Mouse (Mus musculus): ENCODE data around the gene Ccdc155. TPM values are rescaled to one million over a fixed set of nuclear protein-coding genes. Genes with fewer than 3 reads are reported as not detected.

The Ccdc155 gene
- total and polyA plus RNA-seq, 3 experiments, result 0.12 TPM; not detected in 2

DNA sequence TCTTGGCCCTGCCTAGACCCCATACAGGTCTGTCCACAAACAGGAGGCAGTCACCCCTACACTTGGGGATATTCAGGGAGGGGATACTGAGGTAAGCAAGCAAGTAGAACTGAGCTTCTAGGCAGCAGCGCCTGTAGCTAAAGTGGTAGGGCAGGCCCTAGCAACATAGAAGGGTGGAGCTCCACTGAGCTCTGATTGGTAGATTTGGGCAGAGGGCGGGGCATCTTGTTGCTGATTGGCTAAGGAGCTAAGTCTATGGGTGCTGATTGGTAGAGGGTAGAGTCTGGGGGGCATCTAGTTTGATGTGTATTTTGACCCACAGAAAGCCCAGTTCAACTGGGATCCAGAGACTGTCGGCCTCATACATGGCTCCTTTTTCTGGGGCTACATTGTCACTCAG is 35.2 kb downstream of the Ccdc155 start:
- peaks cover 5% of the 10 kb centered on the region for H3K27me3 ChIP-seq (ENCODE audit: control insufficient read depth, insufficient read depth, low read length)
- no peak overlapping the region for H3K27ac ChIP-seq
- intact Hi-C loops (cut with DNase I), result no loop called here
- no peaks in the 10 kb centered on the region for H3K36me3 ChIP-seq (ENCODE audit: control insufficient read depth, insufficient read depth, low read length)
- no peak overlapping the region for H3K9ac ChIP-seq (ENCODE audit: low read depth, low read length)
- TF ChIP-seq POLR2A (IDR thresholded peaks at IDR 0.05; ENCODE audit: insufficient read depth, low read depth, low read length) (no peak), EP300 (IDR thresholded peaks at IDR 0.05; ENCODE audit: insufficient read depth, low read depth, low read length) (no peak), CTCF (IDR thresholded peaks at IDR 0.05) (no peak)
- H3K4me3 ChIP-seq, result no peak overlapping the region
- WGBS, result 90% methylated on average over 3 of the region's 3 CpGs
- no peaks in the 10 kb centered on the region; the same call in 1 of the 2 replicates for H3K4me1 ChIP-seq (ENCODE audit: control insufficient read depth, insufficient read depth, low read length)
- DNase-seq, result no peak
- H3K79me2 ChIP-seq (replicated peaks; ENCODE audit: control insufficient read depth, insufficient read depth, low read length), result no peaks in the 10 kb centered on the region

DNA sequence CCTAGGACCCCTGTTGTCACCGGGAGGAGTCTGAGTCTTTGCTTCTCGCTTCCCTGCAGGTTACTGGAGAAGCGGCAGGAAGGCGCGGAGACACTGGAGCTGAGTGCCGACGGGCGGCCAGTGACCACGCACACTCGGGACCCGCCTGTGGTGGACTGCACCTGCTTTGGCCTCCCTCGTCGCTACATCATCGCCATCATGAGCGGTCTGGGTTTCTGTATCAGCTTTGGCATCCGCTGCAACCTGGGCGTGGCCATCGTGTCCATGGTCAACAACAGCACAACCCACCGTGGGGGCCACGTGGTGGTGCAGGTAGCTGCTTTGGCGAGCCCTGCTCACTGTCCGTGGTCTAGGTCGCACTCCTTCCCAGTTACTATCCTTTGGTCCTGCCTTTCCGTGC is 36.0 kb downstream of the Ccdc155 start:
- peaks cover 8% of the 10 kb centered on the region for H3K27me3 ChIP-seq (ENCODE audit: control insufficient read depth, insufficient read depth, low read length)
- H3K36me3 ChIP-seq (ENCODE audit: control insufficient read depth, insufficient read depth, low read length), result no peaks in the 10 kb centered on the region
- H3K79me2 ChIP-seq (replicated peaks; ENCODE audit: control insufficient read depth, insufficient read depth, low read length), result no peaks in the 10 kb centered on the region
- H3K9ac ChIP-seq (ENCODE audit: low read depth, low read length), result no peak overlapping the region
- intact Hi-C loops (cut with DNase I), result no loop called here
- WGBS, result 11% methylated on average over 24 of the region's 24 CpGs
- TF ChIP-seq EP300 (IDR thresholded peaks at IDR 0.05; ENCODE audit: insufficient read depth, low read depth, low read length) (no peak), CTCF (IDR thresholded peaks at IDR 0.05) (no peak), POLR2A (IDR thresholded peaks at IDR 0.05; ENCODE audit: insufficient read depth, low read depth, low read length) (no peak)
- no peak overlapping the region for H3K27ac ChIP-seq
- H3K4me3 ChIP-seq, result no peak overlapping the region
- DNase-seq, result no peak
- H3K4me1 ChIP-seq (ENCODE audit: control insufficient read depth, insufficient read depth, low read length), result no peaks in the 10 kb centered on the region; the same call in 1 of the 2 replicates

GRCm38 (mm10) chr7:45167761-45168445 is 36.8 kb downstream of the Ccdc155 start:
- intact Hi-C loops (cut with DNase I), result no loop called here
- no peak for DNase-seq
- Histone ChIP-seq H3K9ac (ENCODE audit: low read depth, low read length) (no peak overlapping the region), H3K4me3 (no peak overlapping the region), H3K36me3 (ENCODE audit: control insufficient read depth, insufficient read depth, low read length) (no peaks in the 10 kb centered on the region), H3K27me3 (ENCODE audit: control insufficient read depth, insufficient read depth, low read length) (peaks cover 8% of the 10 kb centered on the region), H3K4me1 (ENCODE audit: control insufficient read depth, insufficient read depth, low read length) (no peaks in the 10 kb centered on the region; the same call in 1 of the 2 replicates), H3K79me2 (replicated peaks; ENCODE audit: control insufficient read depth, insufficient read depth, low read length) (no peaks in the 10 kb centered on the region), H3K27ac (no peak overlapping the region)
- WGBS, result 13% methylated on average over 19 of the region's 19 CpGs
- TF ChIP-seq POLR2A (IDR thresholded peaks at IDR 0.05; ENCODE audit: insufficient read depth, low read depth, low read length), result no peak
- TF ChIP-seq EP300 (IDR thresholded peaks at IDR 0.05; ENCODE audit: insufficient read depth, low read depth, low read length), result no peak
- TF ChIP-seq CTCF (IDR thresholded peaks at IDR 0.05), result no peak

GRCm38 (mm10) chr7:45166950-45167401 is 37.7 kb downstream of the Ccdc155 start:
- Histone ChIP-seq H3K27me3 (ENCODE audit: control insufficient read depth, insufficient read depth, low read length) (peaks cover 8% of the 10 kb centered on the region), H3K4me1 (ENCODE audit: control insufficient read depth, insufficient read depth, low read length) (no peaks in the 10 kb centered on the region; the same call in 1 of the 2 replicates), H3K4me3 (no peak overlapping the region), H3K79me2 (replicated peaks; ENCODE audit: control insufficient read depth, insufficient read depth, low read length) (no peaks in the 10 kb centered on the region), H3K27ac (no peak overlapping the region), H3K36me3 (ENCODE audit: control insufficient read depth, insufficient read depth, low read length) (no peaks in the 10 kb centered on the region), H3K9ac (ENCODE audit: low read depth, low read length) (no peak overlapping the region)
- TF ChIP-seq CTCF (IDR thresholded peaks at IDR 0.05) (no peak), EP300 (IDR thresholded peaks at IDR 0.05; ENCODE audit: insufficient read depth, low read depth, low read length) (no peak), POLR2A (IDR thresholded peaks at IDR 0.05; ENCODE audit: insufficient read depth, low read depth, low read length) (no peak)
- 43% methylated on average over 9 of the region's 10 CpGs for WGBS
- DNase-seq, result no peak
- intact Hi-C loops (cut with DNase I), result no loop called here

- no peak for DNase-seq
Measured at GRCm38 (mm10) chr7:45165701-45166100, 39.0 kb downstream of the Ccdc155 start.

DNA sequence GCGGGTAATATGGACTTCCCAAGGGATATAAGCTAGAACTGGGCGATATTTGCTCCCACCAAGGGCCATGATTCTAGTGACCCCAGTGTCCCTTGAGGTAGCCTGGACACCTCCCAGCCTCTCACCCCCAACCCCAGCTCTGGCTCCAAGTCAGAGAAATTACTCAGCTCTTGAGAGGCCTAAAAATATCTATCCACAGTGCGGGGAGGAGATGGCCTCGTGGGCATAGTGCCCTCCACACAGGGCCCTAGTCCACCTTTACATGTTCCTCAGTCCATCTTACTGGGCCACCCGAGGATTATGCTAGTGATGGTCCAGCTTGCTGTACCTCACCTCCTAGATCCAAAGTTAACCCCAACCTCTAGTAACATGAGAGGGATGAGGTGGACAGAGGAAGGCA is 39.9 kb downstream of the Ccdc155 start:
- no peaks in the 10 kb centered on the region for H3K79me2 ChIP-seq (replicated peaks; ENCODE audit: control insufficient read depth, insufficient read depth, low read length)
- no peak for DNase-seq
- H3K36me3 ChIP-seq (ENCODE audit: control insufficient read depth, insufficient read depth, low read length), result no peaks in the 10 kb centered on the region
- WGBS, result 47% methylated on average over 5 of the region's 5 CpGs
- no peak overlapping the region for H3K9ac ChIP-seq (ENCODE audit: low read depth, low read length)
- intact Hi-C loops (cut with DNase I), result loop anchor here (5.0 kb wide), 1 partner anchor 132 kb away; no protein-coding TSS in a partner anchor
- no peak overlapping the region for H3K4me3 ChIP-seq
- TF ChIP-seq POLR2A (IDR thresholded peaks at IDR 0.05; ENCODE audit: insufficient read depth, low read depth, low read length) (no peak), EP300 (IDR thresholded peaks at IDR 0.05; ENCODE audit: insufficient read depth, low read depth, low read length) (no peak)
- no peak overlapping the region for H3K27ac ChIP-seq
- H3K4me1 ChIP-seq (ENCODE audit: control insufficient read depth, insufficient read depth, low read length), result peaks cover 2% of the 10 kb centered on the region
- peaks cover 8% of the 10 kb centered on the region for H3K27me3 ChIP-seq (ENCODE audit: control insufficient read depth, insufficient read depth, low read length)

More at GRCm38 (mm10) chr7:45165701-45166100, 39.0 kb downstream of the Ccdc155 start:
- H3K4me1 ChIP-seq (ENCODE audit: control insufficient read depth, insufficient read depth, low read length), result peaks cover 2% of the 10 kb centered on the region
- H3K4me3 ChIP-seq, result no peak overlapping the region
- H3K36me3 ChIP-seq (ENCODE audit: control insufficient read depth, insufficient read depth, low read length), result no peaks in the 10 kb centered on the region
- TF ChIP-seq CTCF (IDR thresholded peaks at IDR 0.05) (no peak), POLR2A (IDR thresholded peaks at IDR 0.05; ENCODE audit: insufficient read depth, low read depth, low read length) (no peak), EP300 (IDR thresholded peaks at IDR 0.05; ENCODE audit: insufficient read depth, low read depth, low read length) (no peak)
- 65% methylated on average over 11 of the region's 11 CpGs for WGBS
- H3K27me3 ChIP-seq (ENCODE audit: control insufficient read depth, insufficient read depth, low read length), result peaks cover 8% of the 10 kb centered on the region
- H3K27ac ChIP-seq, result no peak overlapping the region
- intact Hi-C loops (cut with DNase I), result no loop called here
- no peak overlapping the region for H3K9ac ChIP-seq (ENCODE audit: low read depth, low read length)
- no peaks in the 10 kb centered on the region for H3K79me2 ChIP-seq (replicated peaks; ENCODE audit: control insufficient read depth, insufficient read depth, low read length)

Measured in heart, adult 2 months (tissue).